Mouse (Mus musculus) hindbrain, embryonic 14.5 days (tissue): ENCODE data around the gene Slc16a9. TPM values are rescaled to one million over a fixed set of nuclear protein-coding genes. Genes with fewer than 3 reads are reported as not detected.

Experiments used
- ATAC-seq: fragments of 200-750 bp; cut with Nextera tagmentation; 2 replicates; pipeline ENCODE4 v1.8.0; 2017; ENCODE audit warnings: moderate number of reproducible peaks, mild to moderate bottlenecking, moderate TSS enrichment, moderate library complexity; ENCODE audit not compliant: low FRiP score
- DNase-seq: peaks from one replicate; pipeline ENCODE4 v3.0.0-alpha.2; 2015; ENCODE audit warnings: low spot score
- H3K27ac ChIP-seq: fragments of 300-500 bp; sonication (generic); 2 replicates; pipeline ENCODE4 v1.5.1; 2014; ENCODE audit warnings: mild to moderate bottlenecking, moderate library complexity
- H3K27me3 ChIP-seq: fragments of 300-500 bp; sonication (generic); 2 replicates; pipeline ENCODE4 v1.6.1; 2014; ENCODE audit warnings: mild to moderate bottlenecking, low read length, mixed read lengths; ENCODE audit not compliant: control insufficient read depth, insufficient read depth
- H3K36me3 ChIP-seq: fragments of 300-500 bp; sonication (generic); replicated peaks from 2 replicates; pipeline ENCODE4 v1.6.1; 2014; ENCODE audit not compliant: control insufficient read depth, insufficient read depth
- H3K4me1 ChIP-seq: fragments of 300-500 bp; sonication (generic); replicated peaks from 2 replicates; pipeline ENCODE4 v1.6.1; 2014; ENCODE audit warnings: antibody characterized with exemption, low read length, mixed read lengths; ENCODE audit not compliant: control insufficient read depth, insufficient read depth
- H3K4me2 ChIP-seq: fragments of 300-500 bp; sonication (generic); replicated peaks from 2 replicates; pipeline ENCODE4 v1.6.1; 2014; ENCODE audit warnings: mild to moderate bottlenecking, moderate library complexity
- H3K4me3 ChIP-seq: fragments of 300-500 bp; sonication (generic); replicated peaks from 2 replicates; pipeline ENCODE4 v1.5.1; 2014; ENCODE audit warnings: mild to moderate bottlenecking, low read length
- H3K9ac ChIP-seq: fragments of 300-500 bp; sonication (generic); 2 replicates; pipeline ENCODE4 v1.6.1; 2014
- H3K9me3 ChIP-seq: fragments of 300-500 bp; sonication (generic); 2 replicates; pipeline ENCODE4 v1.6.1; 2016; ENCODE audit warnings: low read length; ENCODE audit not compliant: control insufficient read depth
- WGBS: fragments of 180-500 bp; shearing (Covaris S2); extraction: QIAGEN DNeasy Blood & Tissue Kit; methylation state at CpG from one replicate; pipeline ENCODE4 v1.1.7; 2014; 5-methylcytosine and 5-hydroxymethylcytosine counted together
- polyA plus RNA-seq: library from polyadenylated mRNA; unstranded; fragments of >200 nt; fragmentation: Nextera tagmentation; extraction: Ambion mirVana; gene quantifications from 2 replicates; pipeline ENCODE4 v1.2.1, GENCODE M21; 2014

Slc16a9 gene
- polyA plus RNA-seq, 1 experiment from 2014 or later: 2.6 TPM

- WGBS: 58% methylated on average over 14 of the region's 14 CpGs
- H3K27ac ChIP-seq: peak overlapping the region; percentile 70; the same call in 1 of the 2 replicates
- H3K9me3 ChIP-seq: no peaks in the 10 kb centered on the region
- H3K4me3 ChIP-seq: no peak overlapping the region
- no peak overlapping the region for H3K9ac ChIP-seq
- no peaks in the 10 kb centered on the region for H3K36me3 ChIP-seq
- H3K27me3 ChIP-seq: no peaks in the 10 kb centered on the region
- no peak overlapping the region for H3K4me2 ChIP-seq
- no peak for DNase-seq
- peak; percentile 48; the same call in 1 of the 2 replicates for ATAC-seq
- peaks cover 21% of the 10 kb centered on the region for H3K4me1 ChIP-seq
Observed at GRCm38 (mm10) chr10:70288406-70289327, 43.8 kb downstream of the Slc16a9 start.

DNA sequence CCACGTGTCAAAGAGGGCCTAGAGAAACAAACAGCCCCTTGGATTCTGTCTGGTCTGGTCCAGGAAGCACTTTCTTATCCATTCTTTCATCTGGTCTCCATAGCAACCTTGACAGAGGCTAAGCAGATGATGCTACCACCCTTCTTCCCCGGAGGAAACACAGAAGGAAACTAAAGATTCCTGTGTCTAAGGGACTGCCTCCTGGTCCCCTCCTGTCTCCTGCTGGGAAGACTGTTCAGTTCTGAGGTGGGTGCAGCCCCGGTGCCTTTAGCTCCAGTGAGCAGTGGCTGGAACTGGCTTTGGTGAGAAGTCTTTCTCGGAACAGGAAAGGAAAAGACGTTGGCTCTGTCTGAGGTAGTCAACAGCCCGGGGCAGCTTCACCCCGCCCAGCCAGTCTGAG is 47.1 kb downstream of the Slc16a9 start:
- H3K4me1 ChIP-seq: peaks cover 21% of the 10 kb centered on the region
- ATAC-seq: no peak
- no peaks in the 10 kb centered on the region for H3K27me3 ChIP-seq
- H3K4me2 ChIP-seq: no peak overlapping the region
- no peaks in the 10 kb centered on the region for H3K9me3 ChIP-seq
- no peaks in the 10 kb centered on the region for H3K36me3 ChIP-seq
- H3K4me3 ChIP-seq: no peak overlapping the region
- H3K9ac ChIP-seq: 0 out of 2 replicates have a peak overlapping the region, but pooled peaks have one; percentile 11
- 26% methylated on average over 7 of the region's 7 CpGs for WGBS
- DNase-seq: no peak
- H3K27ac ChIP-seq: no peak overlapping the region

- WGBS: 67% methylated on average over 8 of the region's 8 CpGs
- H3K9ac ChIP-seq: no peak overlapping the region
- no peak overlapping the region for H3K4me2 ChIP-seq
- no peak for ATAC-seq
- no peaks in the 10 kb centered on the region for H3K9me3 ChIP-seq
- DNase-seq: no peak
- H3K4me3 ChIP-seq: no peak overlapping the region
- no peak overlapping the region for H3K27ac ChIP-seq
- no peaks in the 10 kb centered on the region for H3K36me3 ChIP-seq
- no peaks in the 10 kb centered on the region for H3K27me3 ChIP-seq
- H3K4me1 ChIP-seq: peaks cover 8% of the 10 kb centered on the region
Observed at GRCm38 (mm10) chr10:70294094-70294493, 49.2 kb downstream of the Slc16a9 start.

DNA sequence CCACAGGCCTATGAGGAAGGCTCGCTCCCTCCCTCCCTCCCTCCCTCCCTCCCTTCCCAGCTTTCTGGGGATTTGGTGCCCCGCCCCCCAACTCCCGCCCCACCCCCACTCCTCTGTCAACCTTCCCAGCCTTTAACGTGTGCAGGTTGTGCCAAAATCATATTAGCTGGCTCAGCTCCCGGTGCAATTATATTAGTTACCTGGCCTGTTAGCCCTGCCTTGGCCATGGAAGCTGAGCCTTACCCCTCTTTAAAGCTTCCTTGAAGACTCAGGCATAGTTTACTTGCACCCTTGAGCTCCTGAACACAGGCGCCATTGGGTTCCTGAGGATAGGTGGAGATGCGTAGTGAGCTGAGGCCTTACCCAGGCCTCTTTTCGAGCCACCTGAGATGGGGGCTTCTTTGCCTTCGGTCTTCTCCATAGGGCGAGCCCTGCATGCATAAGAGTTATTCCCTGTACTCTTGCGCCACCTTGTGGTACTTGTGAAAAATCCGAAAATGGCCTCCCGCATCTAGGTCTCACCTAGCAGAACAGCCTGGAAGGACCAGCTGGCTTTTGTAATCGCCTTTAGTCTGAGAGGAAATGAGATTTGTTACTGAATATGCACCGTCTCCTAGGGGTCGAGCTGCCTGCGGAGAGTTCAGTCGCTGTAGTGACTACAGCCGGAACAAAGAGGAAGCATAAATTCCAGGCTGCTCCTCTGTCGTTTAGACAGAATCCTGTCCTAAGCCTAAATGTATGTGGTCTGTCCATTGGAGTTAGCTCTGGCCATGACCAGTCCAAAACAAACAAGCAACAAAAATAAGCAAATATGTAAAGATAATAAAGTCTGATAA is 51.8 kb downstream of the Slc16a9 start:
- Histone ChIP-seq H3K4me1 (peaks cover 4% of the 10 kb centered on the region), H3K36me3 (no peaks in the 10 kb centered on the region), H3K27me3 (no peaks in the 10 kb centered on the region), H3K9me3 (no peaks in the 10 kb centered on the region), H3K4me3 (no peak overlapping the region), H3K9ac (no peak overlapping the region), H3K4me2 (no peak overlapping the region), H3K27ac (no peak overlapping the region)
- ATAC-seq (peak; percentile 90), DNase-seq (peak; percentile 94)
- 5% methylated on average over 19 of the region's 20 CpGs for WGBS

GRCm38 (mm10) chr10:70299118-70299517 is 54.2 kb downstream of the Slc16a9 start:
- H3K27ac ChIP-seq: no peak overlapping the region
- H3K9ac ChIP-seq: no peak overlapping the region
- no peak overlapping the region for H3K4me2 ChIP-seq
- DNase-seq: no peak
- H3K36me3 ChIP-seq: no peaks in the 10 kb centered on the region
- no peaks in the 10 kb centered on the region for H3K27me3 ChIP-seq
- H3K4me3 ChIP-seq: no peak overlapping the region
- H3K9me3 ChIP-seq: no peaks in the 10 kb centered on the region
- no peaks in the 10 kb centered on the region; the same call in 1 of the 2 replicates for H3K4me1 ChIP-seq
- WGBS: 77% methylated on average over 2 of the region's 2 CpGs
- no peak for ATAC-seq

DNA sequence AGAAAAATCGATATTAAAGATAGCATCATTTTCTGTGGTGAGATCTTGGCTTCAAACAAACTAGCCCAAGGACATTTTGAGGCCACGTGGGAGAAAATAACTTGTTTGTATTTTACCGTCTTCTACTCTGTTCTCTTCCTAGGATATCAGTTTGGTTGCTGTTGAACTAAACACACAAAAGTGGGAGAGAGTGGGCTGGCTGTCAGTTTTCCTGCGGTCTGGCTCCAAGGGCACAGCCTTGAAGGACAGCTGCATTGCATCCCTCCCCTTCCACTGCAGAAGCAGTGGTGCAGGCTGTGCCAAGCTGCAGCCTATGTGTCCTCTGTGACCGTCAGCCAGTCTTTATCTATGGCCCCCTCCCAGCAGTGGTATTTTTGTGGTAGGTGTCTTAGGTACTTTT is 54.8 kb downstream of the Slc16a9 start:
- Histone ChIP-seq H3K9me3 (no peaks in the 10 kb centered on the region), H3K4me2 (no peak overlapping the region), H3K27me3 (no peaks in the 10 kb centered on the region), H3K4me3 (no peak overlapping the region), H3K9ac (no peak overlapping the region), H3K36me3 (no peaks in the 10 kb centered on the region), H3K27ac (no peak overlapping the region), H3K4me1 (no peaks in the 10 kb centered on the region; the same call in 1 of the 2 replicates)
- 57% methylated on average over 5 of the region's 5 CpGs for WGBS
- no peak for ATAC-seq
- DNase-seq: no peak

GRCm38 (mm10) chr10:70301190-70301589 is 56.3 kb downstream of the Slc16a9 start:
- no peaks in the 10 kb centered on the region for H3K27me3 ChIP-seq
- DNase-seq: no peak
- WGBS: 61% methylated on average over 2 of the region's 2 CpGs

DNA sequence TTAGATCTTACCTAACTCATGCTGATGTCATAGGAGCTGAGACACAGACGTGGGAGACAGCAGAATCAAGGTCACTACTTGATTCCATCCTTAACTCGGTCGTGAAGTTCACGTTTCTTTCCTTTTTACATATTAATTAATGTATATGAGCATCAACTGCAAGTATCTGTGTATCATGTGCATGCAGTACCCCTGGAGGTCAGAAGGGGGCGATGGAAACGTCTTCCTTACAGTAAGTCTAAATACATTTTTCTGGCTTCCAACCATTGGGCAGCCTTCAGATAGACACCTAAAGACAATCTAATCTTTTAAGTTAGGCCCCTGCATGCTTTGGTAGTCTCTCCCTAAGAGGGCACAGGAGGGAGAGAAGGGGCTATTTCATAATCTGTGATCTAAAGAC is 58.3 kb downstream of the Slc16a9 start:
- Histone ChIP-seq H3K36me3 (no peaks in the 10 kb centered on the region), H3K27me3 (no peaks in the 10 kb centered on the region), H3K4me2 (no peak overlapping the region), H3K27ac (no peak overlapping the region), H3K9me3 (no peaks in the 10 kb centered on the region), H3K4me3 (no peak overlapping the region), H3K9ac (no peak overlapping the region), H3K4me1 (no peaks in the 10 kb centered on the region)
- DNase-seq (no peak), ATAC-seq (no peak)
- WGBS: 89% methylated on average over 6 of the region's 6 CpGs

More at GRCm38 (mm10) chr10:70301190-70301589, 56.3 kb downstream of the Slc16a9 start:
- Histone ChIP-seq H3K4me1 (no peaks in the 10 kb centered on the region; the same call in 1 of the 2 replicates), H3K36me3 (no peaks in the 10 kb centered on the region), H3K9ac (no peak overlapping the region), H3K27ac (no peak overlapping the region), H3K4me3 (no peak overlapping the region), H3K9me3 (no peaks in the 10 kb centered on the region), H3K4me2 (no peak overlapping the region)
- ATAC-seq: no peak

DNA sequence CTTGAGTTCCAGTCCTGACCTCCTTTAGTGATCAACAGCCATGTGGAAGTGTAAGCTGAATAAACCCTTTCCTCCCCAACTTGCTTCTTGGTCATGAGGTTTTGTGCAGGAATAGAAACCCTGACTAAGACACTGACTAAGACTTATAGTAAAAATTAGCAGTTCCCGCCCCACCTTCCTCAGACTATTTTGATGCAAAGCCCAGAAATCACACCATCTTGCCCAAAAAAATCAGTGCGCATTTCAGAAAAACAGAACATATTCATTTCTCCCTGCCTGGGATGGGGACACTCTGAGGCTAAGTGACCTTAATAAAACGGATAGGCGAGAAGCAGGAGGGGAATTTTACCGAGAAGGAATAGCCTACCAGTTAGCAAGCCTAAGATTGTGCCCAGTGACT is 60.8 kb downstream of the Slc16a9 start:
- ATAC-seq (no peak), DNase-seq (no peak)
- Histone ChIP-seq H3K4me2 (no peak overlapping the region), H3K9ac (no peak overlapping the region), H3K27me3 (no peaks in the 10 kb centered on the region), H3K9me3 (no peaks in the 10 kb centered on the region), H3K4me3 (no peak overlapping the region), H3K27ac (no peak overlapping the region), H3K36me3 (no peaks in the 10 kb centered on the region), H3K4me1 (no peaks in the 10 kb centered on the region)
- WGBS: 86% methylated on average over 5 of the region's 5 CpGs
